Mouse (Mus musculus) T-helper 17 cell (primary cell): ENCODE measurements around the gene 2310034C09Rik.
"Not testable (repeated sequence)": the region's sequence is repeated elsewhere in the genome, so short reads cannot be mapped to it uniquely, and the experiment has no call there.

Experiments
- in situ Hi-C, 2 experiments: fragments of 300-600 bp; cut with MboI, MseI; formaldehyde crosslinking; loops; 1 replicate in 1 of 2; 2 replicates in 1 of 2; pipeline ENCODE4 v1.15.1; 2025; ENCODE audit warnings: high pct_unique_total_duplicates in 2 of 2

The 2310034C09Rik gene

GRCm38 (mm10) chr16:88758547-88758946, at the start of gene 2310034C09Rik:
TSS of gene 2310034C09Rik (plus strand) at chr16:88758847.
- in situ Hi-C loops, result not testable (repeated sequence)

GRCm38 (mm10) chr16:88710757-88711156, 47.9 kb upstream of the 2310034C09Rik start:
- in situ Hi-C loops, result no loop called here

DNA sequence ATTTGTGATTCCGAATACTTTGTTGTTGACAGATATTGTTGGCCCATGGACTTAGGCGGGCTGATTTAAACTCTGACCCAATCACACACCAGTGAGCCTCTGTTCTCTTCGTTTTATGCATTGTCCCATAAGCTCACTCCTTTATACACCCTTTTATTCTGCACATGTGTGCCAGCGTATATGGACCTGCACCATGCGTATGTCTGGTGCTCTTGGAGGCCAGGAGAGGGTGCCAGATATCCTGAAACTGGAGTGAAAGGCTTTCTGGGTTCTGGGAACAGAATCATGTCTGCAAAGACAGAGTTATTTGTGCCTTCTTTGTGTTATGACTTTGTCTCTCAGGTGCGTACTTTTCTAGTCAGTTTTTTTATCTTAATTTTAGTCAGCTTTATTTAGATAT, 47.4 kb upstream of the 2310034C09Rik start:
- in situ Hi-C loops, result no loop called here

- in situ Hi-C loops, result no loop called here
These were observed 42.1 kb upstream of the 2310034C09Rik start for GRCm38 (mm10) chr16:88716549-88716948.

DNA sequence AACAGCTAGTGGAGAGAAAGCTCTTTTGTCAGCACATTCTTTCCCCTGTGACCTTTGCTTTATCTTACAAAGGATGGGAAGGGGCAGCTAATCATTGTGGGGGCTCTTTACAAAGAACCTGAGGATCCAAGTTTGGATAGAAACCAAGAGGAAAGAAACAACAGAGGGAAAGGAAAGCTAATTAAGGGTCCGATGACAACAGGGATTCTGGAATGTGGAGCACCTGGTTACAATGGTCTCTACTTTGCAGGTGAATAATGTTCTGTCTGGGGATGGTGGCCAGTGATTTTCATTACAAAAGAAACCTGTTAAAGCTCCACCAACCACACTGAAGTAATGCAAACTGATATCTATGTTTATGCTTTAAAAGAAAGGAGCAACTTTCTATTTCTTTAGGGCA, 38.6 kb upstream of the 2310034C09Rik start:
- in situ Hi-C loops, result no loop called here

- in situ Hi-C loops, result no loop called here
These were observed 29.8 kb upstream of the 2310034C09Rik start, which contains the start of gene Krtap13-1 for GRCm38 (mm10) chr16:88728812-88729275. TSS of gene Krtap13-1 (plus strand) at chr16:88728862.

DNA sequence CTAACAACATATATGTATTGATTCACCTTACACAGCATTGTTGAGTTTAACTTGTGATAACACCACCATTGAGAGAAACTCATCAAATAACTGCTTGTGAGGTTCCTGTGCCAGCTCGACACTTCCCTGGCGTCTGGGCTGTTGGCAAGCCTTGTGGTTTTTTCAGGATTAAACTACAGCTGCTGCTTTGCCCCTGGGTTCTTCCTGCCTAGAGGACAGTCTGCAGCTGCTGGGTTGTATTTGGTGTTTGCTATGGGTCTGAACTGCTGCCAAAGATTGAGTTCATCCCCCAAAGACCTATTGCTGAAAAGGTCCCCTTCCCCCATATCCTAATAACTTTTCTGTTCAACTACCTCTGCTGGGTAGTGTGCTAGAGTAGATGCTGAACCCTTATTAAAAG, 23.3 kb upstream of the 2310034C09Rik start:
- in situ Hi-C loops, result no loop called here

DNA sequence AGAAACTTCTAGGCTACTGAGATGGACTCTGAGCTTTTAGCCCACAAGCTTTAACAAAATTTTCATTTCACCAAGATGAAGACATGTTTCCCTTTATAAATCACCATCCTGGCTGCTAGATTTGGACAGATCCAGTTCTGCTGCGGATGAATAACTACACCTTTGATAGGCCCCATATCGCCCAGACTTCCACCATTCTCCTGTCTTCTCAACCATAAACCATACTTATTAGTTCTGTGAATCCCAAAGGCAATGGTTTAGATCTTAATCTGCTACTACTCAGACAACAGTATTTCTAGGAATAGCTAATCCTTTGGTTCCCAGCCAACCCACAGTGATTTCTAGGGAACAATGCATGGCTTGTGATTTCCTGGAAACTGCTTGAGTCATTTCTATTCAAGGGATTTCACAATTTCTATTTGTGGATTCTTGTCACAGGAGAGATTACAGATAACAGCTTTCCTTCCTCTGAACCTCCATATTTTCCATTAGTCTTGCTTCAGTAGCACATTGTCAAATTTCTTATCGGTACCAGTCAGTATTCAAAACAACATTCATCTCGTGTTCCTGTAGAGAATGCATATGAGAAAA, 13.8 kb upstream of the 2310034C09Rik start:
- in situ Hi-C loops, result loop anchor here in 1 of 2 experiments (10.0 kb wide), 1 partner anchor 370 kb away; no protein-coding TSS in a partner anchor

DNA sequence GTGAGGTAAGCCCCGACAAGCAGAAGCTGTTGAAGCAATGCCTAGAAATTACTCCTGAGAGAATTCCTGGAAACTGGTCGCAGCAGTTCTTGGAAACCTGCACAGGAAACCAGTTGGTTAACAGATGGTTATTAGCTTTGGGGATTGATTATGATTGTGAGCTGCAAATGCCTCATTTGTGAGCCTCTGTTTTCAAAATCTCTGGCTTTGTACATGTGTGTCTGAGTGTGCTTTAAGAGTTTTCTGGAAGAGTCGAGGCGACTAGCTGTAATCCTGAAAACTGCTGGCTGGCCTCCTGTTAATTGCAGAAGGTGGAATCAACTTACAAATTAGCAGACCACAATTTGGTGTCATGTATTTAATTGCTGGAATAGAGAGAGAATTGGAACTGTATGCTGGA, 10.7 kb upstream of the 2310034C09Rik start:
- in situ Hi-C loops, result loop anchor here in 1 of 2 experiments (10.0 kb wide), 1 partner anchor 367 kb away; no protein-coding TSS in a partner anchor

GRCm38 (mm10) chr16:88751535-88751934, 7.1 kb upstream of the 2310034C09Rik start, which contains the start of gene Krtap13:
TSS of gene Krtap13 (minus strand) at chr16:88751635.
- in situ Hi-C loops, result not testable (repeated sequence)

DNA sequence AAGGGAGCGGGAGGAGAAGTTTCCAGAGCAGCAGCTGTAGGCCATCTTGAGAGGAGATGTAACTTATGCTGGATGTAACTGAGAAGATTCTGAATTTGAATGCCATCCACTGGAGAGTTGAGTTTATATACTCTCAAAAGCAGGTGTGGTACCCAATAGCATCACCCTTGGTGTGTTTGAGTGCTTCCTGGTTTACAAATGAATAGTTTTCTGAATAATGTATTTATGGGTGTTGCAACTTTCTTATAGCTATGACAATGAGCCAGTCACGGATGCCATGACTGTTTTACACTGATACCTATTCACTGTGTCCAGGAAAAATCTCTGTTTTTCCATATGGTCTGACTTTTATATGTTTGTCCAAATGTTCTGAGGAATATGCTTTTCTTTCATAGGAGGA, 15.5 kb downstream of the 2310034C09Rik start, which contains the start of gene 2310057N15Rik:
Gene 2310057N15Rik, minus strand, starts transcription at position 101 of the 400 bp plus-strand sequence.
- in situ Hi-C loops, result no loop called here

GRCm38 (mm10) chr16:88777596-88777995, 18.9 kb downstream of the 2310034C09Rik start, which contains the start of gene Gm5965:
TSS of gene Gm5965 (plus strand) at chr16:88777896.
- in situ Hi-C loops, result no loop called here

DNA sequence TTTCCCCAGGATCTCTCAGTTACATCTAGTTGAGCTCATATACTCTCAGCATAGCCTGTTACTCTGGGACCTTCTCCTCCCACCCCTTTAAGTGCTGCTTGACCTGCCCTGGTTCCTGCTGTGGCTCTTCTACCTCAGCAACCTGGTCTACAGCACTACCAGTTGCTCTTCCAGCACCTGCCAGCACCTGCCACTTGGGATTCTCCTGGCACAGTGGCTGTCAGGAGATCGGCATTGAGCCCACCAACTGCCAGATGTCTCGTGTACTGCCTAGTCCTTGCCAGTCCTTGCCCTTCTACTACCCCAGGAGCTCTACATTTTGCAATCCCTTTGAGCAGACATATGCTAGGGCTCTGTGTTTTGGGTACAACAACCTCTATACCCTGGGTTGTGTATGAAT, 28.1 kb downstream of the 2310034C09Rik start:
- in situ Hi-C loops, result no loop called here
